Mouse (Mus musculus) urinary bladder, postnatal 36 days (tissue): Measurements from ENCODE around the gene Gm20388.

Experiments used
- DNase-seq, 2 experiments: peaks; one replicate each; pipeline ENCODE4 v3.0.0; 2022; ENCODE audit warnings: low spot score in 2 of 2, mixed read lengths in 1 of 2

The Gm20388 gene

DNA sequence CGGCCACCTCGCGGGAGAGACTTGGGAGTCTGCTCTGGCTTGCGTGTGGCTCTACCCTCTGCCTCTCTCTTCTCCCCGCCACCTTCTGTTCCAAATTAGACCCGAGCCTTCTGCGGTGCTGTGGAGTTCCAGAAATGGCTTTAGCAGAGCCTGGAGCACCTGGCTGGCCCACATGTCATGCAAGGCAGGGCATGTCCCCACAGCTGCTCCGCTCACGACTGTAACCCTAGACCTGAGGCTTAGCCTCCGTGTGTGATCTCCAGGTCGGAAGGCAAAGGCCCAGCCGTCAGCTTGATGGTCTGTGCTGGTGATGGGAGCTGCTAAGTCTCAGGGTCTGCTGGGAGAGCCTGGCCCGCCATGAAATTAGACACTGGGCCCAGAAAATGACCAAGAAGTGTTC is 348.6 kb downstream of the Gm20388 start:
- no peak for DNase-seq

- no peak for DNase-seq
Measured at GRCm38 (mm10) chr8:120260677-120261076, 350.0 kb downstream of the Gm20388 start.

DNA sequence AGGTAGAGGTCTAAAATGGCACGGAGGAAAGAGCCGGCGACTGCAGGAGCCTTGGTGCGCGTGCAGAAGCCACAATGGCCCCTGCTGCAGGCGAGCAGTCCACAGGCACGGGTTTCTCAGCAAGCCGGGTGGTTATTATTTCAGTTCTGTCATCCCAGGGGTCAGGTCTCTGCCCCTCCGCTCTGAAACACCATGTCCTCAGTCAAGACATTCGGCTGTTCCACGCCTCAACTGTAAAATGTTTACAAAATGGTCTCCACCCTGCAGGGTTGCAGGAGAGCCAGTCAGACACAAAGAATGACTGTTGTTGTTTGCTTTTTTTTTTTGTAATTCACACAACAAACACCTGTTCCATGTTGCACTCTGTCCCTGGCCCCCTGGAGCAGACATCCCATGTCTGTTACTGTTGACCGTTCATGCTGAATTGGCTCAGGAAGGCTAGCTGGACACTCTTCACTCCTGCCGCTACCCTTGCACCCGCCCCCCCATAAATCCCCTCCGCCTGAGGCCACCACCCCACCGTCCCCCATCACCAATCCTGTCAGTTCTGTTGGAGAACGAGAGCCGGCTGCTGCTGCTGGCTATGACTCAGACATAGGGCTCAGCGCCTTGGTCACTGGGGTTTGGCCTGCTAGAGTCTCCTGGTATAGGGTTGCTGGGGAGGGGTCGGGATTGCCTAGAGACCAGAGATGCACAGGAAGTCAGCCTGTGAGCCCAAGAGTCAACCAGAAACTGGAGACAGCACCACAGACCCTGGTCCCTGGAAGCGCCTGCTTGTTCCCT is 350.9 kb downstream of the Gm20388 start:
- DNase-seq: no peak

GRCm38 (mm10) chr8:120263879-120264278 is 353.2 kb downstream of the Gm20388 start:
- DNase-seq: no peak

GRCm38 (mm10) chr8:120264388-120264943 is 353.8 kb downstream of the Gm20388 start:
- no peak for DNase-seq

DNA sequence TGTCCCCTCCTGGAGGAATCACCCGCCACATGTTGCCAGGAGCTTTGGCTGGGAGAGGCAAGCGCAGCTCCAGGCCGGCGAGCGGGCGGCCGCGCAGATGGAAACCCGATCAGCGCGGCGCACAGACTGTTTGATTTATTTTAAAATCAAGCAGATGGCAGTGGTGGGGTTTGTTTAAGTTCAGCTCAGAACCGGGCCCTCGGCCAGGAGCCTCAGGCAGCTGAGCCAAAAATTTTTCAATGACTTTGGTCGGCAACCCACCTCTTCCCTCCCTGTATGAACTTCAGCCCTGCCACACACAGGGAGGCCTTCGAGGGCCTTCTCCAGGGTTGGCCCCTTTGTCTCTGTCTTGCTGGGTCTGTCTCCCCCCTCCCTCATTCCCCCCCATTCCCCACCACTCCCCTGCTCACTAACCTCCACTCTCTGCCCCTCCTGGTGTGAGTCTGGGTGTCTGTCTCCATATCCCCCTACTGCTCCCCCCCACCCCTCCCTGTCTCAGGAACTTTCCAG is 354.4 kb downstream of the Gm20388 start:
- peak in 1 of 2 experiments; percentile 62 for DNase-seq

DNA sequence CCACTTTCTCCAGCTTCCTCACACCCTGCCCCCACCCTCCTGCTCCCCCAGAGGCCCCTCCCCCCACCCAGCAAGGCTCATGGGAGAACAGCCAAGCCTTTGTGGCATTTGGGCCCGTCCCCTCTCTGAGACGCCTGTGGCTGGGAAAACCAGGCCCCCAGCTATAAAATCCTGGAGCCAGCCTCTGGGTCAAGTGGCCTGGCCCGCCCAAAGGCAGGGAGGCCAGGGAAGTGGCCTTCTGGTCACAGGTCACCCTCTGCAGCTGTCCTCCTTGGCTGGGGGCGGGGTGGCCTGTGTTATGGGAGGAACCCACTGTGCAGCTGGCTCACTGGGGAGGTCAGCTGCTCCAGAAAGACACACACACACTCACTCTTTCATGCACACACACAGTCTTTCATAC is 354.8 kb downstream of the Gm20388 start:
- peak; percentile 34 to 80 for DNase-seq

DNA sequence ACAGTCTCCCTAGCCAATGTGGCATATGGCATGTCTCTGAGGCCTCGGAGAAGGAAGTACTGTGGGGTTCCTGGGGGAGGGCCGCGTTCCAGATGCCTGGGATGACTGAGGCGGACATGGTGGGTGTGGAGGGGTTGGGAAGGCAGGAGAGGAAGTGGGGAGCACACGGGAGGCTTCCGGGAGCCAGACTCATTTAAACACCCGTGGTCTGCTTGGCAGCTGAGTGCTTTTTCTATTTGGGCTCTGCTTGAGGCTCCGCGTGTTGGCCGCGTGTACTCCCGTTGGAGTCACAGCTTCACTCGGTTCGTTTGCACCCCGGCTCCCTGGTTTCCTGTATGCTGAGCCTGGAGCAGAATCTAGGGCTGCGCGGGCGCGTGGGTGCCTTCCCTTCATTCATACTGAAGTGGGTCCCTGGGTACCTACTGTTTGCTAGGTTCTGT is 357.9 kb downstream of the Gm20388 start:
- no peak for DNase-seq

DNA sequence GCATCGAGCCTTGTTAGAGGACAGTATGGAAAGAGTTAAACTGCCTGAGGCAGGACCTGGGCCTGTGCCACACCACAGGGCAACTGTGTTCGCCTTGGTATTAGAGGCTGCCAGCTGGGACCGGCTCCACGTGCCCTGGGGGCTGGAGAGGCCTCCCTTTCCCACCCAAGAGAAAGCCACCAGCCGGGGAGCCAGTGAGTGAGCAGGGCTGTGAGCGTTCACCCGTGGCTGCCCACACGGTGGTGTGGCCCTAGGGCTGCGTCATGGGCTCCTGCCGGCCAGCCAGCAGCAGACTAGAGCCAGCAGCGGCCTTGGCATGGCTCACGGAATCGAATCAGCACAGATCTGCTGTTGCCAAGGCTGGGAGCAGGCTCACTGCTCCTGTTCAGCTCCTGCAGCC is 359.8 kb downstream of the Gm20388 start:
- peak in 1 of 2 experiments; percentile 62 for DNase-seq

DNA sequence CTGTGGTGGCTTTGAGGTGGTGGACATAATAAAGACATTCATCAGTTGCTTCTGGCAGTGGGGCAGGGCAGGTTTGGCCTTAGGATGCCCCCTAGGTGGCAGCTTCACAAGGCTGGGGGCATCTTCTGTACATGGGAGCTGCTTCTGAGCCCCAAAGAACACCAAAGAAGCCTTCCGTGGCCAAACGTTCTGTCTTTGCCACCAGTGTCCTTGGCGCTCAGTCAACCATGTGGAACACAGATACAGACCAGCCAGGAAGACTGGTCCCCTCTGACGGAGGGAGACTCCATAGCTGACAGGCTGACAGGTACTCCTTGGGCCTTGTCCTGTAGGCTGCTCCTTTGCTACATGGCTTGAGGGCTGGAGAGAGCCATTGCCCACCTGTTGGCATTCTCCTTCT is 362.8 kb downstream of the Gm20388 start:
- no peak for DNase-seq

DNA sequence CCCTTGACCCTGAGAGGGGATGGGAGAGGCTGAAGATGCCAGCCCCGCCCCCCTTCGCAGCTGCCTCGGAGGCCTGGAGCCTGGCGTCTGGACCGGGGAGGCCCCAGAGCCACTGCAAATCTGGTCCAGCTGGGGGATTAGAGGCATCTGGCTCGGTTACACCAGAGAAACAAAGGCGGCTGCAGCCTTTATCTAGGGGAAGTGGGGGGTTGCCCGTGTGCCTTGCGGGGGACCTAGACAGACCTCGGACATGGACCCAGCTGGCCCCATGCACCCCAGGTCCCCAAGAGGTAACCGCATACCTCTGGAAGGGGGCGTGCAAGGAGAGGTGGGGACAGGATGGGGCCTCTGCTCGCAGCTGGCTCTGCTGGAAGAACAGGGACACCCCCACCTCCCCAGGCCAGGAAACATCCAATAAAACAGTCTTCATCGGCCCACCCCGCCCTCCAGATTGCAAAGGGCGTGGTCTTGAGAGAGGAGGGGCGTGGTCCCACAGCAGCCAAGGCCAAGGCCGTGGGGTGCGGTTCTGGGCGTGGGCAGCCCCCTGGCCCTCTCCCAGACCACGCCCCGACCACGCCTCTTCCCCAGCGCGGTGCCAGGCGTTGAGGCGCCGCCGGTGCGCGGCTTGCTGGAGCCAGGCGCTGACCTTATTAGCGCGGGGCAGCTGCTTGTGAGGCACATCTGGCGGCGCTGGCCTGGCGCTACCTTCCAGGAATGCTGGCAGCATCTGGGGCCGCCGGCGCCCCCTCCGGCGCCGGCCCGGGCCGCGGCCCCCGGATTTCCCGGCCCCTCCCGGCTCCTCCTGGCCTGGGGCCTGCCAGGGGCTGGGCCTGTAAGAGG is 365.6 kb downstream of the Gm20388 start:
- peak; percentile 83 to 93 for DNase-seq

DNA sequence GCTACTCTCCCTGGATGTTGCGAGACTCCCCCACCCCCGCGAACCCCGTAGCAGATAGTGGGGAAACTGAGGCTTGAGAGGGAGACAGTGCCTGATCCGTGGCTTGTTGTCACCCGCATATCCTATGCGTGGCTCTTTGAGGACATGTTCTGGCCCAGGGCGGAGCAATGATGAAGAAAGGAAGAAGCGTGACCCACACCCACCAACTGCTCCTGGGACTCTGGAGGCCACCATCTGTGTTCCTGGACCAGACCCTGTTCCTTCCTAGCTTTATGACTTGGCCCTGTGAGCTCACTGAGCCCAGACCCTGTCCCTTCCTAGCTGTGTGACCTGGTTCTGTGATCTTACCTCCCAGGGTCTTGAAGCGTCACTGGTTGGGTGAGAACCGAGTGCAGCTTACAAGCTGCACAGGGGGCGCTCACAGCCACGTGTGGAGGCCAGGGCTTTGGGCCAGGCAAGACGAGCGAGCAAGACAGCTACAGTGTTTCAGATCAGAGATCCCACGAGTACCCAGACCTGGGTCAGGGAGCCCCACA is 366.3 kb downstream of the Gm20388 start:
- peak; percentile 32 to 50 for DNase-seq

DNA sequence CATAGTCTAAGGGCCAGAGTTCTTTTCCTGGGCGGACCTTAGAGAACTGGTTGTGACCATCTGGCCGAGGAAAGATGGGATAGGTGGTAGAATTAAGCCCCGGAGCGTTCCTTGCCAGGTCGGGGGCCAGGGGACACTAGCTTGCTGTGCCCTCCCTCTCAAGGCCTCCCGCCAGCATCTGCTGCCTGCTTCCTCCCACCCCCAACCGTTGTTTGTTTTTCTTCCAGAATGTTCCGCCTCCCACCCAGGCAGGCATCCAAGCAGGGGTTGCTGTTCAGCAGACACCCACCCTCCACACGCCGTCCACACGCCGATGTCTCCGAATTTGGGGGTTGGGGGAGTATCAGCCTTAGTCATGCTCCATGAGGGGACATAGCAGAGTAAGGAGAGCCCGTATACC is 367.4 kb downstream of the Gm20388 start:
- no peak for DNase-seq

GRCm38 (mm10) chr8:120279418-120279817 is 368.8 kb downstream of the Gm20388 start:
- no peak for DNase-seq

DNA sequence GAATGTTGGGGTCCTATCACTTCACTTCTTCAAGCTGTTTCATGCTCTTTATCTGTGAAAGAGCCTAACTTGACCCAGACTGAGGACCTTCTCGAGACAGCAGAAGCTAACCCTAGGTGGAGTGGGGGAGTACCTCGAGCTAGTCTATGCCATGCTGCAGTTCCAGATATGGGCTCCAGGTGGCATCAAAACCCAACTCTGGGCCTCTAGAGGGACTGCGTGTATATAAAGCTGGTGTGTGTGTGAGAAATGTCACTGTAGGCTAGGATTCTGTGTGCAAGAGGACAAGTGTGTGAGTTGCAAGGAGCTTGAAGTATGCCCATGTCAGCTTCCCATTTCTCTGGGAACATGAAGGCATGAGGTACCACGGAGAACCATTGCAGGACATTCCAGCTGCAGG is 370.8 kb downstream of the Gm20388 start:
- peak; percentile 60 to 73 for DNase-seq

DNA sequence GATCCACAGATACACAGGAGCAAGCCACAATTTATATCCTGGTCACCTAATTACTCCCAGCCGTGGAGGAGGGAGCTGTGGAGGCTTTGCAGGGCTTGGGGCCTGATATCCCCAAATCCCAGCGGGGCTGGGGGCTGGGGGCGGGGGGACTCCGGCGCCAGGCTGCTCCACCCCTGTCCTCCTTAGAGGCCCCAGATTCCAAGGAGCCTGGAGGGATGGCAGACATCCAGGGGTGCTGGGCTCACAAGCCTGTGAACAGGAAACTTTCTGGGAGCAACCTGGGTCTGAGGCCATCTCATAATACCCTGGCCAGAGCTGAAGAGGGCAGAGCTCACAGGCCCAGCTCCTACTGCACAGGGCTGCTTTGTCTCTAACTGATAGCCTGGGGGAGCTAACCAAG is 371.8 kb downstream of the Gm20388 start:
- no peak for DNase-seq

- DNase-seq: no peak
Measured at GRCm38 (mm10) chr8:120284265-120284664, 373.6 kb downstream of the Gm20388 start.

- DNase-seq: peak in 1 of 2 experiments; percentile 41
Measured at GRCm38 (mm10) chr8:120285033-120285432, 374.4 kb downstream of the Gm20388 start.

- no peak for DNase-seq
Measured at GRCm38 (mm10) chr8:120285878-120286277, 375.2 kb downstream of the Gm20388 start.

- peak in 1 of 2 experiments; percentile 45 for DNase-seq
Measured at GRCm38 (mm10) chr8:120288122-120288908, 377.7 kb downstream of the Gm20388 start.

DNA sequence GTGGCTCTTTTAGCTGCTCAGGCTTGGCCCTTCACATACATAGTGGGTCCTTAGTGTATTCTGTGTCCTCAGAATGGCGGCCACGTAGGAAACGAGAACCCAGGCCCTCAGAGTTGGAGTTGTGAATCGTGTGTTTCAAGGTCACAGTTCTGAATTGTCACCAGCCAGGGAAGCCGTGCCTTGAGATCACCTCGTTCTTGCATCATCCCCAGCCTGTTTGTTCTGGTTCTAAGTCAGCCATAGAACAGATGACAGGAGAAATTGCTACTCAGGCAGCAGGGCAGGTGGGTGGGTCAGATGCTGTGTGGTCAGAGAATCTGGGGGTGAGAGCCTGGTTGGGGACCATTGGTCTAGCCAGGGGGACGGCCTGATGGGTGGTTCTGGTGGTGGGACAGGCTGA is 378.6 kb downstream of the Gm20388 start:
- no peak for DNase-seq
